Mouse (Mus musculus) cortical plate, adult 2 months (tissue): ENCODE results near the gene Arhgap23. TPM values are rescaled to one million over a fixed set of nuclear protein-coding genes. Genes with fewer than 3 reads are reported as not detected.
A peak's percentile ranks its signal among the peaks of the same experiment; 100 is the strongest.

Experiments
- H3K27ac ChIP-seq: fragments of 200-500 bp; 2 replicates; pipeline ENCODE4 v1.5.1; 2012; ENCODE audit warnings: low read length, control low read depth, inconsistent platforms; ENCODE audit not compliant: insufficient read depth
- H3K4me1 ChIP-seq: fragments of 200-500 bp; 2 replicates; pipeline ENCODE4 v1.6.1; 2011; ENCODE audit warnings: low read length; ENCODE audit not compliant: control insufficient read depth, insufficient read depth
- H3K4me3 ChIP-seq: fragments of 200-500 bp; 2 replicates; pipeline ENCODE4 v1.5.1; 2011; ENCODE audit warnings: mild to moderate bottlenecking, low read length, control low read depth; ENCODE audit not compliant: insufficient read depth
- CTCF ChIP-seq: fragments of 200-500 bp; IDR thresholded peaks from 2 replicates; pipeline ENCODE4 v1.5.1; 2011; ENCODE audit warnings: mild to moderate bottlenecking, control low read depth, low read length; ENCODE audit not compliant: insufficient read depth; ENCODE audit errors: extremely low read depth
- POLR2A ChIP-seq: fragments of 200-500 bp; IDR thresholded peaks from 2 replicates; pipeline ENCODE4 v1.6.1; 2011; ENCODE audit warnings: mild to moderate bottlenecking, low read length, control low read depth; ENCODE audit not compliant: insufficient read depth; ENCODE audit errors: extremely low read depth
- polyA plus RNA-seq: library from polyadenylated mRNA; depleted of rRNA; stranded (reverse); fragments of >200 nt; gene quantifications from 2 replicates; pipeline ENCODE4 v1.2.3, GENCODE M21; 2012

The Arhgap23 gene
- polyA plus RNA-seq, 1 experiment, result 71.5 TPM

DNA sequence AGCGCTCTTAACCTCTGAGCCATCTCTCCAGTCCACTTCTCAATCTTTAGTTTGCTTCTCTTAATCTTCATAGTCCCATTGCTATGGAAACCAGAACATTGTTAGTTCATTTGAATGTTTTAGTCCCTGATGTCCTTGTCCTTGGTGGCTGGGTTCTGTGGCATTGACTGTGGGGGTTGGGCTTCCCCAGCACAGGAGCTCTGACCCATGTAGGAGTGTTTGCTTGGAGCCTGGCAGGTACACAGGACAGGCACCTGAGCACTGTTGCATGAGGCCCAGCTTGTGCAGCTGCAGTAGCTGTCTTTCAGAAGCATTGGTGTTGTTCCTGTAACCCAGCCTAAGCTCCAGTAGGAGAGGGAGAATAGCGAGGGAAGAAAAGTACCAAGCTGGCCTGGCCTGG is 27.5 kb upstream of the Arhgap23 start:
- no peak for TF ChIP-seq POLR2A
- no peak for TF ChIP-seq CTCF
- no peak overlapping the region for H3K4me3 ChIP-seq
- peaks cover 6% of the 10 kb centered on the region; the same call in 1 of the 2 replicates for H3K4me1 ChIP-seq
- no peak overlapping the region for H3K27ac ChIP-seq

DNA sequence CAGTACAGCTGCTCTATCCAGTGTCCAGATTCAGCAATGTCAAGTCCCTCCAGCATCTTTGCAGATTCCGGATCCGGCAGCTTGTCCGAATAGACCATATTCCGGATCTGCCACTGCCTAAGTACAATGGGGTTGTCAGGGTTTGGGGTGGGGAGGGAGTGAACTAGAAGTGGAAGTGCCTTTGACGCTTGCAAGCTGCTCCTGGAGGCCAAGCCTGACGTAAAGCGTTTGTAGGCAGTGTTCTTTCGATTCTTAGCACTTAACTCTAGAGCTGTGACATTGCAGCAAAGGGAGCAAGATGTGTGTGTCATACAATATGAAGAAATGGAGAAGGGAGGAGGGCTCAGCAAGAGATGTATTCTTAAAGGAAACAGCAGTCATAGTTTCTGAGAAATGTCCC is 26.2 kb upstream of the Arhgap23 start:
- Histone ChIP-seq H3K4me3 (no peak overlapping the region), H3K27ac (no peak overlapping the region), H3K4me1 (peaks cover 2% of the 10 kb centered on the region)
- TF ChIP-seq POLR2A (no peak), CTCF (no peak)

DNA sequence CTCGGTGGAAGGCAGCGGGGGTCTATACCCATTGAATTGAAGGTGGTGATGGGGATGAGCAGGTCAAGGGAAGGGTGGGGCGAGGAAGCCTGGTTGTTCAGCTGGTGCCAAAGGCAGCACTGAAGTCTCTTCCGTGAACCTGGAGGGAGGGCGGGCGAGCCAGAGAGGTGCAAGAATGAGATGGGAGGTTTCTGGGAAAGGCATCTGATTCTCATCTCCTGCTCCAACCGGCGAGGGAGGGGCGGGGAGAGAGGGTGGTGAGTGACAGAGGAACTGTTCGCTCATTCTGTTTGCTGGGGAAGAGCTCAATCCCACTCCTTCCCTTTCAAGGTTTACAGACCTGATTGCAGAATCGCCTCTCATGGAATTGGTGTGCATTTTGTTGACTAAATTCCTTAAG is 21.7 kb upstream of the Arhgap23 start:
- TF ChIP-seq POLR2A (no peak), CTCF (no peak)
- H3K27ac ChIP-seq, result no peak overlapping the region
- H3K4me3 ChIP-seq, result no peak overlapping the region
- peaks cover 1% of the 10 kb centered on the region; the same call in 1 of the 2 replicates for H3K4me1 ChIP-seq

DNA sequence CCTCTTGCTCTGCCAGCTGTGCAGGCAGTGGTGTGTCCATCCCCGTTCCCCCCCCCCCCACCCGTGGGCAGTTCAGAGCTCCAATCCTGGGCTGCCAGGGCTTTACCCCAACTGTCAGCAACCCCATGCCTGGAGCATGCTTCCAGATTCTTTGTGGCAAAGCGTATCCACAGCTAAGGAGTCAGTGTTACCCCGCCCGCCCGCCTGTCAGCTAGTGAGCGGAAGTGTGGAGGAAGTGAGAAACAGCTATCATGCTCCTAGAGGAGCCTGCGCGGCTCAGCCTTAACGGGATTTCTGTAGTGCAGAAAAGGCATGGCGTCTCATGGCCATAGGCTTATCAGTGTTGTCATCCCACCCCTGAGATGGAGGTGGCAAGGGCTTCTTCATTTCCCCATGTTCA is 21.2 kb upstream of the Arhgap23 start:
- Histone ChIP-seq H3K4me3 (no peak overlapping the region), H3K4me1 (peaks cover 1% of the 10 kb centered on the region; the same call in 1 of the 2 replicates), H3K27ac (no peak overlapping the region)
- TF ChIP-seq POLR2A (no peak), CTCF (no peak)

DNA sequence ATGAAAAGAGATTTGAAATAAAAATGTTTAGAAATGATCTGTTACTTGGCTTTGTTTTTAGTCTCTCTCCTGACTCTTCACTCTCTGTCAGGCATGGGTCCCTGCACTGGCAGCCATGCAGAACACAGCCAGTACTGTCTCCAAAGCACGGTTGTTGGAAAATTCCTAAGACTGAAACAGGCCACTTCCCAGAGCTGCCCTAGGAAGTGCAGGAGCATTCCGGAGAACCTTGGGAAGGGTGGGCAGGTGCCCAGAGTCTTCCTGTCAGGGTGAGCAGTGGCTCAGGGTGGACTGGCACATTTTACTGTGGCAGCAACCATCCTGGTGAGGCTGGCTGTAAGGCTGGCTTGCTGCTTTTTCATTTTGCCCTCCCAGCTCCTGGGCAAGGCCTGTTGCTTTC is 16.8 kb upstream of the Arhgap23 start:
- Histone ChIP-seq H3K4me1 (peaks cover 6% of the 10 kb centered on the region), H3K27ac (no peak overlapping the region), H3K4me3 (no peak overlapping the region)
- TF ChIP-seq CTCF, result no peak
- TF ChIP-seq POLR2A, result no peak

DNA sequence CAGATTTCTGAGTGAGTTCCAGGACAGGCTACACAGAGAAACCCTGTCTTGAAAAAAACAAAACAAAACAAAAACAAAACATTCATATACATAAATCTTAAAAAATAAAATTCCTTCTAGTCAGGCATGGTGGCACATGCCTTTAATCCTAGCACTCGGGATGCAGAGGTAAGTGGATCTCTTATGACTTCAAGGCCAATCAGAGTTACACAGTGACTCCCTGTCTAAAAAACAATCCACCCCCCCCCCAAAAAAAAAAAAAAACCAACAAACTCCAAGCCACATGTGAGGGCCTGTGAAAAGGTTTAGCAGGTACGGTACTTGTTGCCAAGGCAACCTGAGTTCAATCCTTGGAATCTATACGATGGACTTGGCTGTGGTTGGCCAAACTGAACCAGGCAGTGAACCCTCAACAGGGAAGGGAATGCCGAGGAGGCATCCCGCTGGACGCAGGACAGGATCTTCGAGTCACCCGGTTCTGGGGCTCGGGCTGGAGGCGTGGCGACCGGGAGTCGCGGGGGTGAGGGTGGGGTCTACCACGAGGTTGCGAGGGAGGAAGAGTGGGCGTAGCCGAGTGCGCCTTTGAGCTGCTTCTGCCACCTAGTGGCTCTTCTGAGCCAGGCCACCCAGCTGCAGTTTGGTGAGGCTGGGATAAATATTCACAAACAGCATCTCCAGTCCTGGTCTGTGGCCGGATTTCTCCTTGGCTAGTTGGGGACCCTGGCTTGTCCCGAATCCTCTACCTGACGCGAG is 15.2 kb upstream of the Arhgap23 start:
- TF ChIP-seq CTCF (peak; percentile 89), POLR2A (no peak)
- Histone ChIP-seq H3K4me3 (no peak overlapping the region), H3K4me1 (peaks cover 4% of the 10 kb centered on the region; the same call in 1 of the 2 replicates), H3K27ac (no peak overlapping the region)

DNA sequence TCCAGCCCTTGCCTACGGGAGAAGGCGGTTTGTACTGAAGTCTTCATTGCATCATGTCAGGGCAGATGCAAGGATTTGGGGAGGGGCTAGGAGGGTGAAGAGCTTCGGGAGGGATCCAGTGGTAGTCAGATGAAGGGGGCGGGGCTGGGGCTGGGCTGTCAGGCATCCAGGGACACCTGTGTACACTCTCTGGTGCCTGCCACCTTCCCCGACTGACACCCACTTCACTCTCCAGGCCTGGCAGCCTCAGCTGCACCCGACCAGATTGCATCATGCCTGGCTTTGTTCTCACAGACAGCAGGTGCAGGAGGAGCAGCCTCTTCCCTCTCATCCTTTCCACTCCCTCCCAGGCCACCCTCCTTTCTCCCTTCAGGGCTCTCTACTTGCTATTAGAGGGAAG is 14.3 kb upstream of the Arhgap23 start:
- TF ChIP-seq POLR2A, result no peak
- TF ChIP-seq CTCF, result no peak
- Histone ChIP-seq H3K4me1 (peaks cover 6% of the 10 kb centered on the region; the same call in 1 of the 2 replicates), H3K27ac (peak overlapping the region; percentile 24; the same call in 1 of the 2 replicates), H3K4me3 (no peak overlapping the region)

DNA sequence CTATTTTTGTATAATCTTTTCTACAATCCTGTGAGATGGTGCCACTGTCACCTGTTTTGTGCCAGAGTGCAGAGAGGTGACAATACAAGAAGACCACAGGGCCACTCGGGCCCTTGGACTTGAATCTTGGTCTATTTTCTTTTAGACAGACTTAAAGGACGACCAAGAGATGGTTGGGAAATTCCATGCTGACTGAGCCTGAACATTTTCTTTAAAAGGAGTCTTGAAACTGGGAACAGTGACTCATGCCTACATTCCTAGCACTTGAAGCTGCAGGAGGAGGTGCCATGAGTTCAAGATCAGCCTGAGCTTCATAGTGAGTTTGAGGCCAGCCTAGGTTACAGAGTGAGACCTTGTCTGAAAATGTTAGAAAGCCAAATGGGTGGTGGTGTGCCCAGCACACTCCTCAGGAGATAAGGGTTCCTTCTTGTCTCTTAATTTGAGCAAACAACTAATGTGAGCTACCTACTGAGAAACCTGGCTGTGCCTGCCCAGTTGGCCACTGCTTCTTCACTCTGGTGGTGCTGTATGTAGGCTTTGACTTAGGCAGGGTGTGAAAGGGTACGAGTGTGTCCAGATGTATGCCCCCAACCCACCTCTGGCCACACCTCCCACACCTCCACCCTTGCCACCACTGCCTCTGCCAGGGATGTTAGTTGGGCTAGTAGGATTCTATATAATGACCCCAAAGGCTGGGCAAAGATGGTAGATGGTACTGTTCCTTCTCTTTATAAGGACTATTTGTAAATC is 13.5 kb upstream of the Arhgap23 start:
- Histone ChIP-seq H3K4me1 (peaks cover 6% of the 10 kb centered on the region; the same call in 1 of the 2 replicates), H3K27ac (no peak overlapping the region), H3K4me3 (no peak overlapping the region)
- TF ChIP-seq CTCF, result no peak
- no peak for TF ChIP-seq POLR2A

DNA sequence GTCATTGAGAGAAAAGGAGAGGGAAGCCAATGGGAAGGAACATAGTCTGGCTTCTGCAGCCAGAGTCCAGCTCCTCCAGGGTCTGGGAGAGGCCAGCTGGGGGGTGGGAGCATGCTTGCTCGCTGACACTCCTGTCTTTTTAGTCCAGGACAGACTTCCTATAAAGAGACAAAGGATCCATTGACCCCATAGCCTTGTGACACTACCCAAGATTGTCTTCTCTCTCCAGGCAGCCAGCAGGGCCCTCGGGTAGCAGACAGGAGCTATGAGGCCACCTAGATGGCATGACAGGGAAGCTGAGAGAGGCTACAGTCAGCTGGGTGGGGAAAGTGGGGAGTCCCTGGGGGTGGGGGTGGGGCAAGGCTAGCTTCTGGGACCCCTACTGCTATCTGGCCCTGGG is 12.6 kb upstream of the Arhgap23 start:
- no peak overlapping the region for H3K4me3 ChIP-seq
- H3K4me1 ChIP-seq, result peaks cover 6% of the 10 kb centered on the region
- TF ChIP-seq CTCF, result no peak
- TF ChIP-seq POLR2A, result no peak
- no peak overlapping the region for H3K27ac ChIP-seq

DNA sequence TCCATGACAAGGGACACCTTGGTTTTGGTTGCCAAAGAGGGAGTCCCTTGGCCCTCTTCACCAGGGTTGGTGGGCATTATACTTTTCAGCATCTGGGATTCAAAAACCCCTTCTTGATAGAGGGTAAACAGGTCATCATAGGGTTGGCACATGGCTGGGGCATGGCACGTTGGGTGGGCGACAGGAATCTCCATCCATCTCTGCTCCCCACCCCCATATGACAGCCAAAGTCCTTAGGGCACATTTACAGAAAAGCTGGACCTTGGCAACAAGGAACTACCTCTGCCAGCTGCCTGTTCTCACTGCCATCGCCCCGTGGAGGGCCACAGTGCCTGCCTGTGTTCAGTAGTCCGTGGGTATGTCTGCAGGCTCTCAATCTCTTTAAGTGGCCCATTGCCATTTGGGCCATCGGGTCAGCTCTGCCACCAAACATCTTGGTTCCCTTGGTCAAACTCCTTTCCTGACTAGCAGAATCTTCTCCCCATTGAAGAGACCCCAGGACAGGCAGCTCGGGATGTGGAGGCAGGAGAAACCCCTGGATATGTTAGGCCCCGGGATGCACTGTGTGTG is 11.6 kb upstream of the Arhgap23 start:
- peaks cover 6% of the 10 kb centered on the region for H3K4me1 ChIP-seq
- TF ChIP-seq CTCF, result no peak
- TF ChIP-seq POLR2A, result no peak
- H3K4me3 ChIP-seq, result no peak overlapping the region; the same call in 1 of the 2 replicates
- no peak overlapping the region for H3K27ac ChIP-seq
